Mouse (Mus musculus): ENCODE results near the gene Olfr476. TPM values are rescaled to one million over a fixed set of nuclear protein-coding genes. Genes with fewer than 3 reads are reported as not detected.
"Not testable (repeated sequence)": the region's sequence is repeated elsewhere in the genome, so short reads cannot be mapped to it uniquely, and the experiment has no call there.

Gene Olfr476
- total RNA-seq (2015; ENCODE audit: low replicate concordance): not detected in 2 replicates
- not detected in 2 replicates for total RNA-seq (2017; ENCODE audit: low replicate concordance)

DNA sequence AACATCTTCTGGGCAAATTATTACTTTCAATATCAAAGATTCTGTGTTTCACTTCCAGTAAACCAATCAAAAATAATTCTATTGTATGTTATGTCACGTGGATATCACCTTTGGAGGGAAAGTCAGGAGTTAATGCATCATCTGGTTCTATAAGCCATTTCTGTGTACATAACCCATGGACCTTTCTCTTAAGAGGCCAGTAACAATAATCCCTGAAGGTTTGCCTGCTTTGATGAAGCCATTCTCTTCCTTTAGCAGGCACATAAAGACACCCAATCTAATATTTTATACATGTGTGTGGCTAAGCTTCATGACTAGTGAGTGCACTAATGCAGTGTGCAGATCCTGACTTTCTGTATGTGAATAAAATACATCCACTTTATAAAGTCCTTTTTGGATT lies at the start of gene Olfr476:
TSS of gene Olfr476 (plus strand) at position 301 of the 400 bp plus-strand sequence.
- no peak for ATAC-seq (replicated peaks; ENCODE audit: low FRiP score, poor library complexity, severe bottlenecking)

DNA sequence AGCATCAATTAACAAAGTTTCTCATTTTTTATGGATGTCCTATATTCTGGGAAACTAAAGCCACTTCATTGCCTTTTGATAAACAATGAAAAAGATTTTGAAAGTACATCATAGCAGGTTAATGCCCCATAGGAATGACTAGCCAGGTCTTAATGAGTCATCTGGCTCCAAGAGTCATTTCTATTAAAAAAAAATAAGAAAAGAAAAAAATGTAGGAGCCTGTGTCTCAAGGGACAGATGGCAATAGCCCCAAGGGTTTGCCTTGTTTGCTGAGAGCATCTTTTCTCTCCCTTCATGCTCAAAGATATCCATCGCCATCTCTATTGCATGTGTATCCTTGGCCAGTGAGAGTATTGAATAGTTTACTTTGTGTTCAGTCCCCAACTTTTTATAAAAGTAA lies 34.5 kb upstream of the Olfr476 start, which contains the start of gene Olfr473:
TSS of gene Olfr473 (plus strand) at position 301 of the 400 bp plus-strand sequence.
- no peak for ATAC-seq (replicated peaks; ENCODE audit: low FRiP score, poor library complexity, severe bottlenecking)

DNA sequence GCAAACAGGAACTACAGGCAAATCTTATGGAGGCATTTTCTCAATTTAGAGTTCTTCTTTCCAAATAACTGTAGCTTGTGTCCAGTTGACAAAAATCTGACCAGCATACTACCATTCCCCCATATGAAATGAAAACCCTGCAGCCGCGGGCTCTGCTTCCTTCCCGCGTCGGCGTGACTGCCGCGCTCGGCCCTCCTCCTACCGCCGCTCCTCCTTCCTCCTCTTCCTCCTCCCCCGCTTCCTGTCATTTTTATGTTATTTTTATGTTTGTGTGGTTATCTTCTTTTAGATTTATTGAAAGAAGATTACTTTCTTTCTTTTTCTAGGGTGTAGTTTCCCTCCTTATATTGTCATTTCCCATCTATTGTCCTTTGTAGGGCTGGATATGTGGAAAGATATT lies 12.1 kb upstream of the Olfr476 start:
- ATAC-seq (replicated peaks; ENCODE audit: low FRiP score, poor library complexity, severe bottlenecking): not testable (repeated sequence)

DNA sequence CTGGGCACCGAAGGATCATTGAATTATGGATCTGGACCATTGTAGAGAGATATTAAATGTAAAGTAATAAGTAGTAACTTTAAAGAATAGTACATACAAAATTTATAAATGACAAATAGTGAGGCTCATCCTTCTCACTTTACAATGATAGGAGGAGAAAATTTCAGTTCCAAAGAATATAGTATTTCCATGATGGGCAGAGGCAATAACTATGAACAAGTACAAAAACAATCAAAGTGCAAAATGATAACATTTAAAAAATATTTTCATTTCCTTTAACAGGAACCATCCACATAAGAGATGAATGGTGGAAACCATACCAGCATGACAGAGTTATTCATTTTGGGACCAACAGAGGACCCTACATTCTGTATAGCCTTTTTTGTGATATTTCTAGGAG lies 10.3 kb upstream of the Olfr476 start, which contains the start of gene Olfr474:
TSS of gene Olfr474 (plus strand) at position 301 of the 400 bp plus-strand sequence.
- no peak for ATAC-seq (replicated peaks; ENCODE audit: low FRiP score, poor library complexity, severe bottlenecking)

DNA sequence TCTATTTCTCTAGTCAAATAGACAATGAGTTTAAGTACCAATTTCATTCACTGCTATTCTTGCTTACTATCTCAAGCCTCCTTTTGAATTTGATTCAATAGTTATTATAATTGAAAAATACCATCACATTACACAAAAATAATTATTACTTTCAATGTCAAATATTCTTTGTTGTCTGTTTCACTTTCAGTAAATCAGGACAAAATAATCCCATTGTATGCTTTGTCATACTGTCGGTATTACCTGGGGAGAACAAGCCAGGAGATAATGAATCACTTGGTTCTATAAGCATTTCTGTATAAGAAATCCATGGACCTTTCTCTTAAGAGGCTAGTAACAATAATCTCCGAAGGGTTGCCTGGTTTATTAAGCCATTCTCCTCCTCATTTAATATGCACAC lies 21.8 kb downstream of the Olfr476 start, which contains the start of gene Olfr477:
TSS of gene Olfr477 (plus strand) at position 301 of the 400 bp plus-strand sequence.
- no peak for ATAC-seq (replicated peaks; ENCODE audit: low FRiP score, poor library complexity, severe bottlenecking)

DNA sequence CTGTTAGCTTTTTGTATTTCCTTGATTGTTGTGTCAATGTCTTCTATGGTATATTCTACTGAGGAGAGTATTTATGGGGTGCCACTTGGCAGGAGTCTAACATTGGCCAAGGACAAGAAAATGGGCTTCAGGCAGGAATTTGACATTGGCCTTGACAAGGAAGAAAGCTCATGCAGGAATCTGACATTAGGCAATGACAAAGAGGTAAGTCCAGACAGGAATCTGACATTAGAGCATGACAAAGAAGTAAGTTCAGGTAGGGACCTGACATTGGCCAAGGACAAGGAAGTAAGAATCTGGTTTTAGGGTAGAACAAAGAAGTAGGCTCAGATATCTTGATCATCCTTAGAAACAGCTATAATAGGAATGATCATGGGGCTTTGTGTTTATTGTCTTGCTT lies 49.7 kb downstream of the Olfr476 start:
- not testable (repeated sequence) for ATAC-seq (replicated peaks; ENCODE audit: low FRiP score, poor library complexity, severe bottlenecking)

Other genes with a start within 250 kb of the Olfr476 start
- gene Cyb5r2, start 206.8 kb upstream of the Olfr476 start, total RNA-seq (2015; ENCODE audit: low replicate concordance): not detected in 2 replicates
- gene Cyb5r2, start 206.8 kb upstream of the Olfr476 start, total RNA-seq (2017; ENCODE audit: low replicate concordance): 0.14 TPM in 1 of 2 replicates, not detected in the other
- not detected in 2 replicates for gene Ovch2, start 163.6 kb upstream of the Olfr476 start, total RNA-seq (2015; ENCODE audit: low replicate concordance)
- not detected in 2 replicates for gene Ovch2, start 163.6 kb upstream of the Olfr476 start, total RNA-seq (2017; ENCODE audit: low replicate concordance)
- gene Olfr467, start 152.5 kb upstream of the Olfr476 start, total RNA-seq (2015; ENCODE audit: low replicate concordance): not detected in 2 replicates
- not detected in 2 replicates for gene Olfr467, start 152.5 kb upstream of the Olfr476 start, total RNA-seq (2017; ENCODE audit: low replicate concordance)
- not detected in 2 replicates for gene Olfr469, start 139.3 kb upstream of the Olfr476 start, total RNA-seq (2015; ENCODE audit: low replicate concordance)
- not detected in 2 replicates for gene Olfr469, start 139.3 kb upstream of the Olfr476 start, total RNA-seq (2017; ENCODE audit: low replicate concordance)
- gene Olfr470, start 117.3 kb upstream of the Olfr476 start, total RNA-seq (2015; ENCODE audit: low replicate concordance): not detected in 2 replicates
- 0.43 TPM in 1 of 2 replicates, not detected in the other for gene Olfr470, start 117.3 kb upstream of the Olfr476 start, total RNA-seq (2017; ENCODE audit: low replicate concordance)
- not detected in 2 replicates for gene Olfr472, start 66.9 kb upstream of the Olfr476 start, total RNA-seq (2015; ENCODE audit: low replicate concordance)
- gene Olfr472, start 66.9 kb upstream of the Olfr476 start, total RNA-seq (2017; ENCODE audit: low replicate concordance): not detected in 2 replicates
- not detected in 2 replicates for gene Olfr473, start 34.4 kb upstream of the Olfr476 start, total RNA-seq (2015; ENCODE audit: low replicate concordance)
- not detected in 2 replicates for gene Olfr473, start 34.4 kb upstream of the Olfr476 start, total RNA-seq (2017; ENCODE audit: low replicate concordance)
- gene Olfr474, start 10.2 kb upstream of the Olfr476 start, total RNA-seq (2015; ENCODE audit: low replicate concordance): not detected in 2 replicates
- not detected in 2 replicates for gene Olfr474, start 10.2 kb upstream of the Olfr476 start, total RNA-seq (2017; ENCODE audit: low replicate concordance)
- not detected in 2 replicates for gene Olfr477, start 21.9 kb downstream of the Olfr476 start, total RNA-seq (2015; ENCODE audit: low replicate concordance)
- not detected in 2 replicates for gene Olfr477, start 21.9 kb downstream of the Olfr476 start, total RNA-seq (2017; ENCODE audit: low replicate concordance)
- not detected in 2 replicates for gene Olfr478, start 69.2 kb downstream of the Olfr476 start, total RNA-seq (2015; ENCODE audit: low replicate concordance)
- not detected in 2 replicates for gene Olfr478, start 69.2 kb downstream of the Olfr476 start, total RNA-seq (2017; ENCODE audit: low replicate concordance)
- gene Olfr479, start 85.9 kb downstream of the Olfr476 start, total RNA-seq (2015; ENCODE audit: low replicate concordance): not detected in 2 replicates
- not detected in 2 replicates for gene Olfr479, start 85.9 kb downstream of the Olfr476 start, total RNA-seq (2017; ENCODE audit: low replicate concordance)
- gene Olfr480, start 102.5 kb downstream of the Olfr476 start, total RNA-seq (2015; ENCODE audit: low replicate concordance): not detected in 2 replicates
- gene Olfr480, start 102.5 kb downstream of the Olfr476 start, total RNA-seq (2017; ENCODE audit: low replicate concordance): 0.28 TPM in 1 of 2 replicates, not detected in the other
- not detected in 2 replicates for gene Olfr481, start 115.1 kb downstream of the Olfr476 start, total RNA-seq (2015; ENCODE audit: low replicate concordance)
- gene Olfr481, start 115.1 kb downstream of the Olfr476 start, total RNA-seq (2017; ENCODE audit: low replicate concordance): not detected in 2 replicates
- gene Olfr482, start 132.8 kb downstream of the Olfr476 start, total RNA-seq (2015; ENCODE audit: low replicate concordance): not detected in 2 replicates
- not detected in 2 replicates for gene Olfr482, start 132.8 kb downstream of the Olfr476 start, total RNA-seq (2017; ENCODE audit: low replicate concordance)
- not detected in 2 replicates for gene Olfr483, start 136.0 kb downstream of the Olfr476 start, total RNA-seq (2015; ENCODE audit: low replicate concordance)
- gene Olfr483, start 136.0 kb downstream of the Olfr476 start, total RNA-seq (2017; ENCODE audit: low replicate concordance): not detected in 2 replicates
- not detected in 2 replicates for gene Olfr484, start 162.6 kb downstream of the Olfr476 start, total RNA-seq (2015; ENCODE audit: low replicate concordance)
- 1.1 TPM in 1 of 2 replicates, not detected in the other for gene Olfr484, start 162.6 kb downstream of the Olfr476 start, total RNA-seq (2017; ENCODE audit: low replicate concordance)
- not detected in 2 replicates for gene Olfr485, start 195.1 kb downstream of the Olfr476 start, total RNA-seq (2015; ENCODE audit: low replicate concordance)
- not detected in 2 replicates for gene Olfr485, start 195.1 kb downstream of the Olfr476 start, total RNA-seq (2017; ENCODE audit: low replicate concordance)
- gene Olfr486, start 207.9 kb downstream of the Olfr476 start, total RNA-seq (2015; ENCODE audit: low replicate concordance): not detected in 2 replicates
- not detected in 2 replicates for gene Olfr486, start 207.9 kb downstream of the Olfr476 start, total RNA-seq (2017; ENCODE audit: low replicate concordance)
- gene Olfr487, start 249.8 kb downstream of the Olfr476 start, total RNA-seq (2015; ENCODE audit: low replicate concordance): not detected in 2 replicates
- not detected in 2 replicates for gene Olfr487, start 249.8 kb downstream of the Olfr476 start, total RNA-seq (2017; ENCODE audit: low replicate concordance)

Measured in erythroblast, adult 5-6 weeks (primary cell).